Mouse (Mus musculus): ENCODE measurements around the gene Tra2b.
"Not testable (repeated sequence)": the region's sequence is repeated elsewhere in the genome, so short reads cannot be mapped to it uniquely, and the experiment has no call there.

Gene Tra2b

GRCm38 (mm10) chr16:22261563-22261962, 4.2 kb downstream of the Tra2b start:
- CTCF ChIA-PET, result no interaction called here
- POLR2A ChIA-PET, result interaction anchor here in 3 of 4 experiments (0.6 to 13.7 kb wide), 15 partner anchors 9 to 277 kb away, joined by 3 to 507 read pairs (median 3); no protein-coding TSS in a partner anchor

GRCm38 (mm10) chr16:22260423-22261143, 5.2 kb downstream of the Tra2b start:
- ChIA-PET CTCF (no interaction called here), POLR2A (interaction anchor here in 3 of 4 experiments (0.6 to 13.7 kb wide), 17 partner anchors 10 to 1426 kb away, joined by 3 to 507 read pairs (median 3); no protein-coding TSS in a partner anchor)

- ChIA-PET POLR2A (interaction anchor here (0.6 to 16.6 kb wide), 23 partner anchors 9 to 716 kb away, joined by 3 to 507 read pairs (median 4); partner anchors contain the start of gene Tra2b (in 2 of the 4)), CTCF (interaction anchor here in 2 of 4 experiments (0.6 kb wide), 3 partner anchors 20 to 1008 kb away, joined by 3 to 4 read pairs (median 3); no protein-coding TSS in a partner anchor)
These were observed 13.6 kb downstream of the Tra2b start for GRCm38 (mm10) chr16:22252255-22252654.

GRCm38 (mm10) chr16:22250307-22250706, 15.5 kb downstream of the Tra2b start:
- POLR2A ChIA-PET, result interaction anchor here (0.7 to 16.6 kb wide), 23 partner anchors 8 to 298 kb away, joined by 3 to 507 read pairs (median 4); partner anchors contain the start of genes Tra2b (in 2 of the 4) and Igf2bp2 (in 1 of the 4)
- CTCF ChIA-PET, result interaction anchor here in 2 of 4 experiments (0.9 to 1.2 kb wide), 2 partner anchors 10 to 303 kb away, joined by 3 to 6 read pairs; no protein-coding TSS in a partner anchor

GRCm38 (mm10) chr16:22249754-22250153, 16.1 kb downstream of the Tra2b start:
- CTCF ChIA-PET, result interaction anchor here in 2 of 4 experiments (0.9 to 1.2 kb wide), 2 partner anchors 10 to 304 kb away, joined by 3 to 6 read pairs; no protein-coding TSS in a partner anchor
- POLR2A ChIA-PET, result interaction anchor here (0.5 to 16.6 kb wide), 20 partner anchors 8 to 299 kb away, joined by 3 to 507 read pairs (median 4); partner anchors contain the start of genes Tra2b (in 2 of the 4) and Igf2bp2 (in 1 of the 4)

GRCm38 (mm10) chr16:22242239-22242866, 23.5 kb downstream of the Tra2b start:
- CTCF ChIA-PET, result interaction anchor here in 2 of 4 experiments (0.7 to 1.2 kb wide), 2 partner anchors 115 to 810 kb away, joined by 3 read pairs; no protein-coding TSS in a partner anchor

GRCm38 (mm10) chr16:22241376-22242238, 24.2 kb downstream of the Tra2b start:
- ChIA-PET CTCF (interaction anchor here in 2 of 4 experiments (0.5 to 1.2 kb wide), 3 partner anchors 115 to 809 kb away, joined by 3 read pairs; no protein-coding TSS in a partner anchor), POLR2A (interaction anchor here (0.6 to 16.6 kb wide), 33 partner anchors 8 to 352 kb away, joined by 3 to 507 read pairs (median 4); partner anchors contain the start of gene Tra2b (in 2 of the 4))

More at GRCm38 (mm10) chr16:22242239-22242866, 23.5 kb downstream of the Tra2b start:
- POLR2A ChIA-PET, result interaction anchor here (0.6 to 16.6 kb wide), 20 partner anchors 8 to 351 kb away, joined by 3 to 507 read pairs (median 4); partner anchors contain the start of gene Tra2b (in 2 of the 4)

- ChIA-PET POLR2A (interaction anchor here (0.6 to 16.6 kb wide), 31 partner anchors 8 to 258 kb away, joined by 3 to 507 read pairs (median 4); partner anchors contain the start of gene Tra2b (in 2 of the 4)), CTCF (interaction anchor here in 3 of 4 experiments (0.5 to 1.0 kb wide), 3 partner anchors 9 to 143 kb away, joined by 3 to 7 read pairs (median 3); no protein-coding TSS in a partner anchor)
These were observed 24.9 kb downstream of the Tra2b start for GRCm38 (mm10) chr16:22240856-22241255.

GRCm38 (mm10) chr16:22239978-22240377, 25.8 kb downstream of the Tra2b start:
- POLR2A ChIA-PET, result interaction anchor here (0.6 to 16.6 kb wide), 29 partner anchors 9 to 257 kb away, joined by 3 to 507 read pairs (median 4); partner anchors contain the start of gene Tra2b (in 2 of the 4)

GRCm38 (mm10) chr16:22238928-22239620, 26.7 kb downstream of the Tra2b start:
- POLR2A ChIA-PET, result interaction anchor here in 3 of 4 experiments (0.7 to 16.6 kb wide), 15 partner anchors 11 to 256 kb away, joined by 3 to 507 read pairs (median 4); partner anchors contain the start of gene Tra2b (in 1 of the 3)
- CTCF ChIA-PET, result no interaction called here

More at GRCm38 (mm10) chr16:22239978-22240377, 25.8 kb downstream of the Tra2b start:
- CTCF ChIA-PET, result interaction anchor here in 2 of 4 experiments (0.6 to 1.0 kb wide), 2 partner anchors 10 to 31 kb away, joined by 3 to 7 read pairs; no protein-coding TSS in a partner anchor

- POLR2A ChIA-PET, result interaction anchor here (0.6 to 16.6 kb wide), 18 partner anchors 9 to 256 kb away, joined by 3 to 507 read pairs (median 4); partner anchors contain the start of gene Tra2b (in 1 of the 4)
- CTCF ChIA-PET, result not testable (repeated sequence)
These were observed 27.4 kb downstream of the Tra2b start for GRCm38 (mm10) chr16:22238402-22238801.

GRCm38 (mm10) chr16:22236814-22237213, 29.0 kb downstream of the Tra2b start:
- ChIA-PET CTCF (interaction anchor here in 2 of 4 experiments (0.6 kb wide), 2 partner anchors 570 to 1248 kb away, joined by 3 to 4 read pairs; no protein-coding TSS in a partner anchor), POLR2A (interaction anchor here in 1 of 4 experiments (0.6 to 4.8 kb wide), 3 partner anchors 12 to 87 kb away, joined by 3 to 33 read pairs (median 3); no protein-coding TSS in a partner anchor)

- CTCF ChIA-PET, result interaction anchor here in 1 of 4 experiments (0.6 kb wide), 1 partner anchor 415 kb away, joined by 5 read pairs; no protein-coding TSS in a partner anchor
- POLR2A ChIA-PET, result interaction anchor here in 2 of 4 experiments (0.7 to 4.8 kb wide), 15 partner anchors 9 to 40 kb away, joined by 3 to 33 read pairs (median 4); no protein-coding TSS in a partner anchor
These were observed 31.3 kb downstream of the Tra2b start for GRCm38 (mm10) chr16:22234535-22234934.

GRCm38 (mm10) chr16:22230276-22230675, 35.5 kb downstream of the Tra2b start:
- CTCF ChIA-PET, result interaction anchor here in 1 of 4 experiments (1.1 kb wide), 1 partner anchor 43 kb away, joined by 3 read pairs; no protein-coding TSS in a partner anchor
- POLR2A ChIA-PET, result interaction anchor here in 2 of 4 experiments (1.0 to 1.8 kb wide), 6 partner anchors 11 to 42 kb away, joined by 3 to 5 read pairs (median 4); no protein-coding TSS in a partner anchor

GRCm38 (mm10) chr16:22203501-22203900, 62.3 kb downstream of the Tra2b start:
- POLR2A ChIA-PET, result interaction anchor here (0.9 to 6.4 kb wide), 14 partner anchors 8 to 218 kb away, joined by 3 to 81 read pairs (median 4); partner anchors contain the start of gene Igf2bp2 (in 1 of the 4)
- CTCF ChIA-PET, result interaction anchor here in 1 of 4 experiments (0.6 kb wide), 1 partner anchor 666 kb away, joined by 3 read pairs; no protein-coding TSS in a partner anchor

GRCm38 (mm10) chr16:22201858-22202257, 63.9 kb downstream of the Tra2b start:
- CTCF ChIA-PET, result no interaction called here

More at GRCm38 (mm10) chr16:22201858-22202257, 63.9 kb downstream of the Tra2b start:
- POLR2A ChIA-PET, result interaction anchor here in 3 of 4 experiments (0.6 to 6.4 kb wide), 44 partner anchors 8 to 238 kb away, joined by 3 to 81 read pairs (median 4); partner anchors contain the start of genes Igf2bp2 (in 2 of the 3) and Tra2b (in 2 of the 3)

Data from embryonic stem cell, embryonic (primary cell).